ENCODE assay signal across 8 mouse cellular contexts in genomic region chr8:71668220-71668975, GRCm38 (mm10). TPM values are rescaled to one million over a fixed set of nuclear protein-coding genes. Genes with fewer than 3 reads are reported as not detected.
DNase-seq lines count a peak whose midpoint lies in the region; ATAC-seq and TF ChIP-seq lines count a peak whose summit lies in the region.

No protein-coding gene starts in this region.

- peaks cover 23% of the 10 kb centered on the region for H3K4me1 ChIP-seq in embryonic facial prominence, embryonic 12.5 days
- H3K4me1 ChIP-seq in hindbrain, embryonic 12.5 days, result peaks cover 53% of the 10 kb centered on the region
- H3K4me1 ChIP-seq in liver, postnatal 0 days (ENCODE audit: insufficient read depth), result peaks cover 28% of the 10 kb centered on the region

- H3K9ac ChIP-seq in embryonic facial prominence, embryonic 12.5 days, result 0 out of 2 replicates have a peak overlapping the region, but pooled peaks have one; percentile 17
- H3K9ac ChIP-seq in hindbrain, embryonic 12.5 days, result peak overlapping the region; percentile 45
- no peak overlapping the region for H3K9ac ChIP-seq in liver, postnatal 0 days (replicated peaks)

- 3% methylated on average over 21 of the region's 21 CpGs for WGBS in embryonic facial prominence, embryonic 12.5 days
- 4% methylated on average over 21 of the region's 21 CpGs for WGBS in hindbrain, embryonic 12.5 days
- WGBS in liver, postnatal 0 days (ENCODE audit: insufficient replicate concordance), result 1% methylated on average over 21 of the region's 21 CpGs

- TF ChIP-seq CTCF in liver, postnatal 0 days (IDR thresholded peaks at IDR 0.05; ENCODE audit: low read depth), result no peak

- no peak overlapping the region for H3K27ac ChIP-seq in embryonic facial prominence, embryonic 12.5 days
- H3K27ac ChIP-seq in hindbrain, embryonic 12.5 days, result peak overlapping the region; percentile 56
- H3K27ac ChIP-seq in liver, postnatal 0 days (ENCODE audit: low read depth), result no peak overlapping the region

- H3K36me3 ChIP-seq in embryonic facial prominence, embryonic 12.5 days, result no peaks in the 10 kb centered on the region
- H3K36me3 ChIP-seq in hindbrain, embryonic 12.5 days, result peaks cover 6% of the 10 kb centered on the region; the same call in 1 of the 2 replicates
- no peaks in the 10 kb centered on the region for H3K36me3 ChIP-seq in liver, postnatal 0 days (replicated peaks; ENCODE audit: insufficient read depth, low read length)
- H3K36me3 ChIP-seq in splenic B cell, adult 2 months (ENCODE audit: control insufficient read depth, insufficient read depth, low read length, poor library complexity, severe bottlenecking), result no peaks in the 10 kb centered on the region

- no peak for ATAC-seq in embryonic facial prominence, embryonic 12.5 days (ENCODE audit: insufficient number of reproducible peaks, insufficient read depth, low FRiP score, low TSS enrichment)
- no peak for ATAC-seq in hindbrain, embryonic 12.5 days (ENCODE audit: low FRiP score)
- ATAC-seq in liver, postnatal 0 days, result no peak

- peak overlapping the region; percentile 28; the same call in 1 of the 2 replicates for H3K4me2 ChIP-seq in embryonic facial prominence, embryonic 12.5 days (replicated peaks)
- H3K4me2 ChIP-seq in hindbrain, embryonic 12.5 days (replicated peaks), result peak overlapping the region; percentile 37
- H3K4me2 ChIP-seq in liver, postnatal 0 days (ENCODE audit: low read depth, low read length), result peak overlapping the region; percentile 55

- H3K4me3 ChIP-seq in embryonic facial prominence, embryonic 12.5 days, result no peak overlapping the region
- H3K4me3 ChIP-seq in hindbrain, embryonic 12.5 days, result peak overlapping the region; percentile 10; the same call in 1 of the 2 replicates
- H3K4me3 ChIP-seq in liver, postnatal 0 days (ENCODE audit: low read depth, low read length), result no peak overlapping the region

- peaks cover 47% of the 10 kb centered on the region for H3K27me3 ChIP-seq in embryonic facial prominence, embryonic 12.5 days
- H3K27me3 ChIP-seq in hindbrain, embryonic 12.5 days, result peaks cover 56% of the 10 kb centered on the region
- peaks cover 21% of the 10 kb centered on the region; the same call in 1 of the 2 replicates for H3K27me3 ChIP-seq in liver, postnatal 0 days (ENCODE audit: insufficient read depth, low read length)
- H3K27me3 ChIP-seq in splenic B cell, adult 2 months (ENCODE audit: control insufficient read depth, insufficient read depth, low read length, poor library complexity, severe bottlenecking), result no peaks in the 10 kb centered on the region

- H3K9me3 ChIP-seq in embryonic facial prominence, embryonic 12.5 days, result no peaks in the 10 kb centered on the region
- no peaks in the 10 kb centered on the region for H3K9me3 ChIP-seq in hindbrain, embryonic 12.5 days (replicated peaks)
- no peaks in the 10 kb centered on the region for H3K9me3 ChIP-seq in liver, postnatal 0 days (ENCODE audit: low read length)

- peak; percentile 66 for DNase-seq in embryo, embryonic 10 days (ENCODE audit: low spot score)
- no peak for DNase-seq in embryo, embryonic 10.5 days (ENCODE audit: low spot score)
- DNase-seq in CD4-positive, CD25-positive, alpha-beta regulatory T cell, adult 2 months (ENCODE audit: low read depth, low spot score), result peak; percentile 82
- DNase-seq in liver, postnatal 0 days, result peak; percentile 68
- DNase-seq in splenic B cell, adult 2 months (ENCODE audit: low read depth, low spot score), result peak; percentile 80
- DNase-seq in layer of hippocampus, postnatal 14 days (ENCODE audit: low spot score in 2 of 2), result no peak

- no peak for TF ChIP-seq EP300 in liver, postnatal 0 days (IDR thresholded peaks at IDR 0.05; ENCODE audit: low read depth)

RNA-seq across cellular contexts. Expression of gene Unc13a, which starts 3.2 kb away (rescaled TPM):
- 1.9 and 2.8 TPM in 2 replicates for polyA plus RNA-seq in embryonic facial prominence, embryonic 12.5 days (2016; fragmentation: Nextera tagmentation; extraction: Ambion mirVana)
- 13.9 and 16.1 TPM in 2 replicates for polyA plus RNA-seq in hindbrain, embryonic 12.5 days (2016; fragmentation: Nextera tagmentation; extraction: Ambion mirVana)
- polyA plus RNA-seq in liver, postnatal 0 days (2015; fragmentation: Nextera tagmentation; extraction: Ambion mirVana), result 0.25 and 0.36 TPM in 2 replicates
- 100 to 1,000 TPM; 268 to 281 TPM for total RNA-seq in layer of hippocampus, postnatal 14 days (2021)

RNA-seq across cellular contexts. Expression of gene Jak3, which starts 7.7 kb away (rescaled TPM):
- 3.4 and 4.5 TPM in 2 replicates for polyA plus RNA-seq in embryonic facial prominence, embryonic 12.5 days (2016; fragmentation: Nextera tagmentation; extraction: Ambion mirVana)
- polyA plus RNA-seq in hindbrain, embryonic 12.5 days (2016; fragmentation: Nextera tagmentation; extraction: Ambion mirVana), result 3.7 and 3.8 TPM in 2 replicates
- polyA plus RNA-seq in liver, postnatal 0 days (2015; fragmentation: Nextera tagmentation; extraction: Ambion mirVana), result 4.3 and 4.6 TPM in 2 replicates
- total RNA-seq in layer of hippocampus, postnatal 14 days (2021), result 1 to 10 TPM; 7.1 to 7.7 TPM

RNA-seq across cellular contexts. Expression of gene Insl3, which starts 20.6 kb away (rescaled TPM):
- 0.39 and 0.50 TPM in 2 replicates for polyA plus RNA-seq in embryonic facial prominence, embryonic 12.5 days (2016; fragmentation: Nextera tagmentation; extraction: Ambion mirVana)
- polyA plus RNA-seq in hindbrain, embryonic 12.5 days (2016; fragmentation: Nextera tagmentation; extraction: Ambion mirVana), result 0.69 TPM in 1 of 2 replicates, not detected in the other
- 1.3 and 2.8 TPM in 2 replicates for polyA plus RNA-seq in liver, postnatal 0 days (2015; fragmentation: Nextera tagmentation; extraction: Ambion mirVana)
- total RNA-seq in layer of hippocampus, postnatal 14 days (2021), result 1 to 10 TPM; 2.6 to 3.0 TPM

RNA-seq across cellular contexts. Expression of gene B3gnt3, which starts 33.2 kb away (rescaled TPM):
- 0.64 and 0.67 TPM in 2 replicates for polyA plus RNA-seq in embryonic facial prominence, embryonic 12.5 days (2016; fragmentation: Nextera tagmentation; extraction: Ambion mirVana)
- 0.59 and 0.86 TPM in 2 replicates for polyA plus RNA-seq in hindbrain, embryonic 12.5 days (2016; fragmentation: Nextera tagmentation; extraction: Ambion mirVana)
- 3.0 TPM in 2 replicates for polyA plus RNA-seq in liver, postnatal 0 days (2015; fragmentation: Nextera tagmentation; extraction: Ambion mirVana)
- total RNA-seq in layer of hippocampus, postnatal 14 days (2021), result under 1 TPM; 0.23 to 0.48 TPM

RNA-seq across cellular contexts. Expression of gene Fcho1, which starts 57.1 kb away (rescaled TPM):
- 7.4 and 8.3 TPM in 2 replicates for polyA plus RNA-seq in embryonic facial prominence, embryonic 12.5 days (2016; fragmentation: Nextera tagmentation; extraction: Ambion mirVana)
- polyA plus RNA-seq in hindbrain, embryonic 12.5 days (2016; fragmentation: Nextera tagmentation; extraction: Ambion mirVana), result 38.4 and 39.4 TPM in 2 replicates
- polyA plus RNA-seq in liver, postnatal 0 days (2015; fragmentation: Nextera tagmentation; extraction: Ambion mirVana), result 15.3 and 16.7 TPM in 2 replicates
- total RNA-seq in layer of hippocampus, postnatal 14 days (2021), result 10 to 100 TPM; 83.1 to 86.4 TPM

Comparison
In these comparisons a context has a peak if more than half of its experiments do, and no peak if none do; other contexts are left out.
1. DNase-seq: peak in embryo, embryonic 10 days (single experiment), CD4-positive, CD25-positive, alpha-beta regulatory T cell, adult 2 months (single experiment), liver, postnatal 0 days (single experiment) and splenic B cell, adult 2 months (single experiment); none in embryo, embryonic 10.5 days (single experiment) and layer of hippocampus, postnatal 14 days (0 of 2).
2. Peak in every context shown above with its lines, with median percentiles within 50 percentile points of each other: H3K4me2 ChIP-seq.